Mouse (Mus musculus): ENCODE measurements around the gene Wdr74.
A peak's percentile ranks its signal among the peaks of the same experiment; 100 is the strongest.

The Wdr74 gene

GRCm38 (mm10) chr19:8735389-8736159 lies at the start of gene Wdr74:
Gene Wdr74 (plus strand): TSS chr19:8735827.
- peak; percentile 84 to 90 for DNase-seq (ENCODE audit: low spot score in 2 of 2)

GRCm38 (mm10) chr19:8691871-8692539 lies 43.6 kb upstream of the Wdr74 start:
- no peak for DNase-seq (ENCODE audit: low spot score in 2 of 2)

- no peak for DNase-seq (ENCODE audit: low spot score in 2 of 2)
These were observed 42.9 kb upstream of the Wdr74 start for GRCm38 (mm10) chr19:8692740-8693139.

GRCm38 (mm10) chr19:8695330-8695729 lies 40.3 kb upstream of the Wdr74 start:
- peak in 1 of 2 experiments; percentile 54 for DNase-seq (ENCODE audit: low spot score in 2 of 2)

- DNase-seq (ENCODE audit: low spot score in 2 of 2) = no peak
These were observed 36.0 kb upstream of the Wdr74 start for GRCm38 (mm10) chr19:8699652-8700051.

- DNase-seq (ENCODE audit: low spot score in 2 of 2) = no peak
These were observed 33.2 kb upstream of the Wdr74 start for GRCm38 (mm10) chr19:8702458-8702857.

GRCm38 (mm10) chr19:8703571-8703970 lies 32.1 kb upstream of the Wdr74 start:
- no peak for DNase-seq (ENCODE audit: low spot score in 2 of 2)

- DNase-seq (ENCODE audit: low spot score in 2 of 2) = no peak
These were observed 30.5 kb upstream of the Wdr74 start for GRCm38 (mm10) chr19:8705026-8705708.

- no peak for DNase-seq (ENCODE audit: low spot score in 2 of 2)
These were observed 29.4 kb upstream of the Wdr74 start for GRCm38 (mm10) chr19:8706132-8706667.

GRCm38 (mm10) chr19:8706930-8707329 lies 28.7 kb upstream of the Wdr74 start:
- DNase-seq (ENCODE audit: low spot score in 2 of 2) = no peak

- no peak for DNase-seq (ENCODE audit: low spot score in 2 of 2)
These were observed 26.7 kb upstream of the Wdr74 start for GRCm38 (mm10) chr19:8708954-8709353.

- DNase-seq (ENCODE audit: low spot score in 2 of 2) = no peak
These were observed 25.6 kb upstream of the Wdr74 start for GRCm38 (mm10) chr19:8710057-8710456.

- DNase-seq (ENCODE audit: low spot score in 2 of 2) = no peak
These were observed 24.1 kb upstream of the Wdr74 start for GRCm38 (mm10) chr19:8711506-8711905.

GRCm38 (mm10) chr19:8711949-8712869 lies 23.4 kb upstream of the Wdr74 start:
- DNase-seq (ENCODE audit: low spot score in 2 of 2) = no peak

GRCm38 (mm10) chr19:8712870-8713305 lies 22.7 kb upstream of the Wdr74 start:
- DNase-seq (ENCODE audit: low spot score in 2 of 2) = peak; percentile 69 to 79

GRCm38 (mm10) chr19:8713306-8713996 lies 22.2 kb upstream of the Wdr74 start:
- peak; percentile 92 to 93 for DNase-seq (ENCODE audit: low spot score in 2 of 2)

- no peak for DNase-seq (ENCODE audit: low spot score in 2 of 2)
These were observed 21.5 kb upstream of the Wdr74 start for GRCm38 (mm10) chr19:8713997-8714652.

GRCm38 (mm10) chr19:8714653-8715481 lies 20.8 kb upstream of the Wdr74 start:
- no peak for DNase-seq (ENCODE audit: low spot score in 2 of 2)

All from urinary bladder, postnatal 36 days (tissue).